Comparison of ENCODE assay signal across 22 mouse cellular contexts in the genomic region with DNA sequence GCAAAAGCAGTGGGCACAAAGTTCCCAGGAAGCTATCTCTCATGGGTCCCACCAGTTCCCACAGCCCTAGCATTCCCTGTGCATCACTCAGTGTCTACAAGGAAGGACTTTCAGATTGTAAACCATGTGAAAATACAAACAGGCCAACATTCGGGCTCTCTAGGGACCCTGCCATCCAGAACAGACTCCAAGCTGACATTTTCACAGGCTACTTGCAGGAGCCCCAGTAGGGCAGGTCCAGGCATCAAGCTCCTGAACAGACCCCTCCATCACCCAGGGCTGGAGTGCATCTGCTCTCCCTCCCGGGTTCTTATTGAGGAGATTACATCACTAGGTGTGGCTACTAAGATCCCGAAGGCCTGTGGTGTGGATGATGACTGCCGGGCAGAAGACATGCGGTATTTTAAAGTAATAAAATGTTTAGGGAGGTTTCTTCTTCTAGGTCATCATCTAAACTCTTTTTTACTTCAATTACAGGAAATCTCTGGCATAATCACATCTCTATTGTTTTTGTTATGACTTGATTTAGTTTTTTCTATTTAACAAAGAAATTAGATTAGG.
"Had no signal": no experiment of that assay in that cellular context is flagged by ENCODE, and none has a peak within 500 bp of the region (broad histone marks: within the 10 kb centered on the region; RNA-seq: fewer than 3 reads in every experiment).

No protein-coding gene starts in this region.

- H3K9me3 ChIP-seq: limb, embryonic 12.5 days; limb, embryonic 15.5 days; megakaryocyte, embryonic 14.5 days; midbrain, embryonic 10.5 days; midbrain, embryonic 13.5 days had no signal

- H3K4me3 ChIP-seq: layer of hippocampus, adult 2 months; limb, embryonic 12.5 days; limb, embryonic 15.5 days; megakaryocyte, embryonic 14.5 days; midbrain, embryonic 10.5 days; midbrain, embryonic 13.5 days had no signal

- H3K4me2 ChIP-seq: limb, embryonic 12.5 days; limb, embryonic 15.5 days; liver, embryonic 11.5 days; lung, embryonic 14.5 days; midbrain, embryonic 13.5 days had no signal

- H3K36me3 ChIP-seq: limb, embryonic 12.5 days; limb, embryonic 15.5 days; midbrain, embryonic 10.5 days; midbrain, embryonic 13.5 days had no signal

- H3K27me3 ChIP-seq: limb, embryonic 12.5 days; limb, embryonic 15.5 days; megakaryocyte, embryonic 14.5 days; midbrain, embryonic 13.5 days had no signal

- H3K4me1 ChIP-seq: midbrain, embryonic 10.5 days; midbrain, embryonic 13.5 days had no signal

- H3K27ac ChIP-seq: kidney, postnatal 0 days; limb, embryonic 12.5 days; limb, embryonic 15.5 days; liver, embryonic 14.5 days; midbrain, embryonic 10.5 days; midbrain, embryonic 13.5 days; stomach, postnatal 0 days had no signal

- ATAC-seq: liver, postnatal 0 days; midbrain, embryonic 13.5 days; midbrain, embryonic 16.5 days had no signal

- H3K9ac ChIP-seq: limb, embryonic 12.5 days; limb, embryonic 15.5 days; liver, embryonic 14.5 days; liver, postnatal 0 days; lung, embryonic 14.5 days; midbrain, embryonic 13.5 days had no signal

- DNase-seq: kidney, adult 2 months; kidney, postnatal 25 days; layer of hippocampus, adult 9-11 months; liver, postnatal 0 days; lung, embryonic 14.5 days; right cerebral cortex, adult 18-20 months; right cerebral cortex, postnatal 14 days; right cerebral cortex, postnatal 4 days; thymus, adult 2 months; thymus, postnatal 14 days; thymus, postnatal 4 days had no signal
